Mouse (Mus musculus): Measurements from ENCODE around the gene Smim10l2a. TPM values are rescaled to one million over a fixed set of nuclear protein-coding genes. Genes with fewer than 3 reads are reported as not detected.

The Smim10l2a gene
- total and polyA plus RNA-seq, 3 experiments = not detected

DNA sequence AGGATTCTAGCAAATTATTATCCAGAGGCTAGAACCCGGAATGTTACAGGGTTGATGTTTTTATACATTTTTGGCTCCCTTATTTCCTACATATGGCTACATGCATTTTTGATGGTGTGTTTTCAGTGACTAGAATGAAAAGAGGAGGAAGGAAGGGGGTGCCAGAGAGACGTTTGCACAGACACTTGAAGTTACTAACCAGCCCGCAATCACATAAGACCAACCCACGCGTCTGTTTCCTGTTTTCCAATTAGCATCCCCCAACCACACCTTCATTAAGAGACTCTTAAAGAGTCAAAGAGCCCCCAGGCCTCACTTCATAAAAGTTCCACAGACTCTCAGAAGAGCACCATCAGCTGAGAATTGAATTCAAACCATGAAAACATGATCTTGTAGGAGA is 31.7 kb downstream of the Smim10l2a start:
- Histone ChIP-seq H3K9ac (ENCODE audit: control insufficient read depth, low read depth, low read length, poor library complexity, severe bottlenecking) (no peak overlapping the region), H3K79me2 (ENCODE audit: control insufficient read depth, insufficient read depth, low read length, poor library complexity) (no peaks in the 10 kb centered on the region), H3K4me1 (ENCODE audit: control insufficient read depth in 1 of 2, insufficient read depth in 2 of 2, low read length in 2 of 2) (no peaks in the 10 kb centered on the region), H3K9me3 (replicated peaks; ENCODE audit: insufficient read depth, low read length) (no peaks in the 10 kb centered on the region), H3K27ac (ENCODE audit: control insufficient read depth, low read depth, low read length) (no peak overlapping the region), H3K27me3 (ENCODE audit: control insufficient read depth in 1 of 2, insufficient read depth in 2 of 2, low read length in 2 of 2) (no peaks in the 10 kb centered on the region), H3K36me3 (ENCODE audit: control insufficient read depth in 1 of 2, insufficient read depth in 2 of 2, low read length in 2 of 2) (no peaks in the 10 kb centered on the region), H3K4me3 (ENCODE audit: control insufficient read depth in 1 of 2, insufficient read depth in 1 of 2, low read depth in 2 of 2, low read length in 2 of 2) (no peak overlapping the region)
- no peak for TF ChIP-seq RCOR1 (IDR thresholded peaks at IDR 0.05; ENCODE audit: low read depth, low read length)
- TF ChIP-seq MEF2A (IDR thresholded peaks at IDR 0.05; ENCODE audit: extremely low read depth, insufficient replicate concordance, low read depth, low read length, poor library complexity, severe bottlenecking) = no peak
- no peak for TF ChIP-seq CTCF (IDR thresholded peaks at IDR 0.05 in 2 of 3, conservative IDR thresholded peaks at IDR 0.05 in 1 of 3; ENCODE audit: control insufficient read depth in 1 of 3, insufficient read depth in 1 of 3, low read depth in 2 of 3, low read length in 3 of 3, poor library complexity in 1 of 3, severe bottlenecking in 1 of 3)
- TF ChIP-seq MXI1 (IDR thresholded peaks at IDR 0.05; ENCODE audit: low read depth, low read length) = no peak
- no peak for DNase-seq (ENCODE audit: low read depth, low spot score)

DNA sequence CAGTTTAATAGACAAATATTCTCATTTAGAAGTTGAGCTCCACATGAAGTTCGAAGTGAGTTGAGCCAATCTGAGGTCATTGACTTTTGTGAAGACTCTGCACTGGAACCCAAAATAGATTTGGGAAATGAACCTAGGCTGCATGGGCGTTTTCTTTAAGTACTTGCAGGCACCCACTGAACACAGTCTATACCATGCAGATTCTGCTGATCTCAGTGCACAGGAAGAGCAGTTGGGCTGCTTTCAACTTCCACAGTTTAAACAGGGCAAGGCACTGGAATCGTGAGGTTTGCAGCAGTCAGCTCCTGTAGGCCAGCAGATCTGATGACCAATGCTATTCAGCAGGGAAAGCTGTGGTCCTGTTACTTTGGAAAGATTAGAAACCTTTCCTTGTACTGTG is 41.9 kb downstream of the Smim10l2a start:
- no peak for DNase-seq (ENCODE audit: low read depth, low spot score)
- Histone ChIP-seq H3K27me3 (ENCODE audit: control insufficient read depth in 1 of 2, insufficient read depth in 2 of 2, low read length in 2 of 2) (no peaks in the 10 kb centered on the region), H3K79me2 (ENCODE audit: control insufficient read depth, insufficient read depth, low read length, poor library complexity) (no peaks in the 10 kb centered on the region), H3K9ac (ENCODE audit: control insufficient read depth, low read depth, low read length, poor library complexity, severe bottlenecking) (no peak overlapping the region), H3K27ac (ENCODE audit: control insufficient read depth, low read depth, low read length) (no peak overlapping the region), H3K4me3 (ENCODE audit: control insufficient read depth in 1 of 2, insufficient read depth in 1 of 2, low read depth in 2 of 2, low read length in 2 of 2) (no peak overlapping the region), H3K9me3 (replicated peaks; ENCODE audit: insufficient read depth, low read length) (no peaks in the 10 kb centered on the region), H3K36me3 (ENCODE audit: control insufficient read depth in 1 of 2, insufficient read depth in 2 of 2, low read length in 2 of 2) (peaks cover 0 to 4% of the 10 kb centered on the region in 2 experiments; a peak in 1 of 4 replicates), H3K4me1 (ENCODE audit: control insufficient read depth in 1 of 2, insufficient read depth in 2 of 2, low read length in 2 of 2) (peaks cover 0 to 2% of the 10 kb centered on the region in 2 experiments; a peak in 1 of 4 replicates)
- no peak for TF ChIP-seq POLR2A (IDR thresholded peaks at IDR 0.05; ENCODE audit: control insufficient read depth in 1 of 2, insufficient read depth in 1 of 2, low read depth in 1 of 2, low read length in 2 of 2, poor library complexity in 1 of 2)

DNA sequence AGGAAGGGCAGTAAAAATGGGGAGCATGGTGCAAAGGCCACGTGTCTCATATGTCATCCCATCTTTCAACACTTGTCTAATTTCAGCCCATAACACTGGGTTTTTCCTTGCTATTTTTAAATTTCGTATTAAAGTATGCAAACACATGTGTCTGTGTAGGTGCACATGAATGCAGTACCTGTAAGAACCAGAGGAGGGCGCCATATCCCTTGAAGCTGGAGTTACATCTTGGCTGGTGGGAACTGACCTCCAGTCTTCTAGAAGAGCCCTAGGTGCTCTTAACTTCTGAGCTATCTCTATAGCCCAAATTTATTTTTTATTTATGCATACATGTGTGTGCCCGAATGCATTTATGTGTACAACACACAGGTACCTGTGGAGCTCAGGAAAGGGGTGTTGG is 43.2 kb downstream of the Smim10l2a start:
- H3K9ac ChIP-seq (ENCODE audit: control insufficient read depth, low read depth, low read length, poor library complexity, severe bottlenecking) = no peak overlapping the region
- H3K27ac ChIP-seq (ENCODE audit: control insufficient read depth, low read depth, low read length) = no peak overlapping the region
- peaks cover 0 to 2% of the 10 kb centered on the region in 2 experiments; a peak in 1 of 4 replicates for H3K4me1 ChIP-seq (ENCODE audit: control insufficient read depth in 1 of 2, insufficient read depth in 2 of 2, low read length in 2 of 2)
- DNase-seq (ENCODE audit: low read depth, low spot score) = peak; percentile 54
- no peak overlapping the region for H3K4me3 ChIP-seq (ENCODE audit: control insufficient read depth in 1 of 2, insufficient read depth in 1 of 2, low read depth in 2 of 2, low read length in 2 of 2)
- H3K27me3 ChIP-seq (ENCODE audit: control insufficient read depth in 1 of 2, insufficient read depth in 2 of 2, low read length in 2 of 2) = no peaks in the 10 kb centered on the region
- no peaks in the 10 kb centered on the region for H3K79me2 ChIP-seq (ENCODE audit: control insufficient read depth, insufficient read depth, low read length, poor library complexity)
- H3K9me3 ChIP-seq (replicated peaks; ENCODE audit: insufficient read depth, low read length) = no peaks in the 10 kb centered on the region
- H3K36me3 ChIP-seq (ENCODE audit: control insufficient read depth in 1 of 2, insufficient read depth in 2 of 2, low read length in 2 of 2) = peaks cover 0 to 4% of the 10 kb centered on the region in 2 experiments; a peak in 1 of 4 replicates
- TF ChIP-seq UBTF (IDR thresholded peaks at IDR 0.05; ENCODE audit: borderline replicate concordance, insufficient read depth, low read depth, low read length) = no peak
- TF ChIP-seq RAD21 (IDR thresholded peaks at IDR 0.05; ENCODE audit: low read depth, low read length) = peak; percentile 44
- no peak for TF ChIP-seq MAZ (IDR thresholded peaks at IDR 0.05; ENCODE audit: low read depth, low read length)
- no peak for TF ChIP-seq CHD1 (IDR thresholded peaks at IDR 0.05; ENCODE audit: low read depth, low read length)
- TF ChIP-seq CTCF (IDR thresholded peaks at IDR 0.05 in 2 of 3, conservative IDR thresholded peaks at IDR 0.05 in 1 of 3; ENCODE audit: control insufficient read depth in 1 of 3, insufficient read depth in 1 of 3, low read depth in 2 of 3, low read length in 3 of 3, poor library complexity in 1 of 3, severe bottlenecking in 1 of 3) = peak; percentile 39 to 68 (median 48)
- peak; percentile 22; the same call in 1 of the 2 replicates for TF ChIP-seq SMC3 (IDR thresholded peaks at IDR 0.05; ENCODE audit: low read depth, low read length)

Other genes starting within 250 kb of the Smim10l2a start
- gene 3830403N18Rik, start 238.0 kb upstream of the Smim10l2a start, total RNA-seq (2012; rRNA removed) = 125 and 149 TPM in 2 replicates
- 100 to 1,000 TPM; 103 to 243 TPM for gene 3830403N18Rik, start 238.0 kb upstream of the Smim10l2a start, polyA plus RNA-seq (2012; ENCODE audit: insufficient read depth in 1 of 2, insufficient read length in 2 of 2, low read depth in 1 of 2, low replicate concordance in 2 of 2, missing spikeins in 1 of 2)
- gene Gm773, start 161.7 kb upstream of the Smim10l2a start, total RNA-seq (2012; rRNA removed) = not detected in 2 replicates
- not detected for gene Gm773, start 161.7 kb upstream of the Smim10l2a start, polyA plus RNA-seq (2012; ENCODE audit: insufficient read depth in 1 of 2, insufficient read length in 2 of 2, low read depth in 1 of 2, low replicate concordance in 2 of 2, missing spikeins in 1 of 2)
- gene Zfp449, start 28.2 kb upstream of the Smim10l2a start, total RNA-seq (2012; rRNA removed) = 1.5 TPM in 2 replicates
- gene Zfp449, start 28.2 kb upstream of the Smim10l2a start, polyA plus RNA-seq (2012; ENCODE audit: insufficient read depth in 1 of 2, insufficient read length in 2 of 2, low read depth in 1 of 2, low replicate concordance in 2 of 2, missing spikeins in 1 of 2) = 1 to 10 TPM in 1 of 2 experiments, not detected in 1; 1.5 TPM
- gene Gm2174, start 73.4 kb downstream of the Smim10l2a start, total RNA-seq (2012; rRNA removed) = 2.5 TPM in 1 of 2 replicates, not detected in the other
- gene Gm2174, start 73.4 kb downstream of the Smim10l2a start, polyA plus RNA-seq (2012; ENCODE audit: insufficient read depth in 1 of 2, insufficient read length in 2 of 2, low read depth in 1 of 2, low replicate concordance in 2 of 2, missing spikeins in 1 of 2) = not detected
- gene Ints6l, start 80.3 kb downstream of the Smim10l2a start, total RNA-seq (2012; rRNA removed) = 9.8 and 18.4 TPM in 2 replicates
- 100 to 1,000 TPM in 1 of 2 experiments, 10 to 100 TPM in 1; 56.1 to 124 TPM for gene Ints6l, start 80.3 kb downstream of the Smim10l2a start, polyA plus RNA-seq (2012; ENCODE audit: insufficient read depth in 1 of 2, insufficient read length in 2 of 2, low read depth in 1 of 2, low replicate concordance in 2 of 2, missing spikeins in 1 of 2)
- gene Gm10477, start 150.2 kb downstream of the Smim10l2a start, total RNA-seq (2012; rRNA removed) = not detected in 2 replicates
- not detected for gene Gm10477, start 150.2 kb downstream of the Smim10l2a start, polyA plus RNA-seq (2012; ENCODE audit: insufficient read depth in 1 of 2, insufficient read length in 2 of 2, low read depth in 1 of 2, low replicate concordance in 2 of 2, missing spikeins in 1 of 2)
- not detected in 2 replicates for gene Gm648, start 175.0 kb downstream of the Smim10l2a start, total RNA-seq (2012; rRNA removed)
- under 1 TPM in 1 of 2 experiments, not detected in 1; 0.08 TPM for gene Gm648, start 175.0 kb downstream of the Smim10l2a start, polyA plus RNA-seq (2012; ENCODE audit: insufficient read depth in 1 of 2, insufficient read length in 2 of 2, low read depth in 1 of 2, low replicate concordance in 2 of 2, missing spikeins in 1 of 2)
- gene Mmgt1, start 223.5 kb downstream of the Smim10l2a start, total RNA-seq (2012; rRNA removed) = 18.1 and 22.6 TPM in 2 replicates
- gene Mmgt1, start 223.5 kb downstream of the Smim10l2a start, polyA plus RNA-seq (2012; ENCODE audit: insufficient read depth in 1 of 2, insufficient read length in 2 of 2, low read depth in 1 of 2, low replicate concordance in 2 of 2, missing spikeins in 1 of 2) = 10 to 100 TPM; 16.9 to 45.6 TPM
- gene Slc9a6, start 235.2 kb downstream of the Smim10l2a start, total RNA-seq (2012; rRNA removed) = 11.4 and 11.5 TPM in 2 replicates
- 10 to 100 TPM in 1 of 2 experiments, not detected in 1; 12.6 TPM for gene Slc9a6, start 235.2 kb downstream of the Smim10l2a start, polyA plus RNA-seq (2012; ENCODE audit: insufficient read depth in 1 of 2, insufficient read length in 2 of 2, low read depth in 1 of 2, low replicate concordance in 2 of 2, missing spikeins in 1 of 2)